Mouse (Mus musculus) hindbrain, embryonic 14.5 days (tissue): ENCODE data around the gene 3110082J24Rik. TPM values are rescaled to one million over a fixed set of nuclear protein-coding genes. Genes with fewer than 3 reads are reported as not detected.

Source experiments
- ATAC-seq: fragments of 200-750 bp; cut with Nextera tagmentation; 2 replicates; pipeline ENCODE4 v1.8.0; 2017; ENCODE audit warnings: moderate number of reproducible peaks, mild to moderate bottlenecking, moderate TSS enrichment, moderate library complexity; ENCODE audit not compliant: low FRiP score
- DNase-seq: peaks from one replicate; pipeline ENCODE4 v3.0.0-alpha.2; 2015; ENCODE audit warnings: low spot score
- H3K27ac ChIP-seq: fragments of 300-500 bp; sonication (generic); 2 replicates; pipeline ENCODE4 v1.5.1; 2014; ENCODE audit warnings: mild to moderate bottlenecking, moderate library complexity
- H3K27me3 ChIP-seq: fragments of 300-500 bp; sonication (generic); 2 replicates; pipeline ENCODE4 v1.6.1; 2014; ENCODE audit warnings: mild to moderate bottlenecking, low read length, mixed read lengths; ENCODE audit not compliant: control insufficient read depth, insufficient read depth
- H3K36me3 ChIP-seq: fragments of 300-500 bp; sonication (generic); replicated peaks from 2 replicates; pipeline ENCODE4 v1.6.1; 2014; ENCODE audit not compliant: control insufficient read depth, insufficient read depth
- H3K4me1 ChIP-seq: fragments of 300-500 bp; sonication (generic); replicated peaks from 2 replicates; pipeline ENCODE4 v1.6.1; 2014; ENCODE audit warnings: antibody characterized with exemption, low read length, mixed read lengths; ENCODE audit not compliant: control insufficient read depth, insufficient read depth
- H3K4me2 ChIP-seq: fragments of 300-500 bp; sonication (generic); replicated peaks from 2 replicates; pipeline ENCODE4 v1.6.1; 2014; ENCODE audit warnings: mild to moderate bottlenecking, moderate library complexity
- H3K4me3 ChIP-seq: fragments of 300-500 bp; sonication (generic); replicated peaks from 2 replicates; pipeline ENCODE4 v1.5.1; 2014; ENCODE audit warnings: mild to moderate bottlenecking, low read length
- H3K9ac ChIP-seq: fragments of 300-500 bp; sonication (generic); 2 replicates; pipeline ENCODE4 v1.6.1; 2014
- H3K9me3 ChIP-seq: fragments of 300-500 bp; sonication (generic); 2 replicates; pipeline ENCODE4 v1.6.1; 2016; ENCODE audit warnings: low read length; ENCODE audit not compliant: control insufficient read depth
- WGBS: fragments of 180-500 bp; shearing (Covaris S2); extraction: QIAGEN DNeasy Blood & Tissue Kit; methylation state at CpG from one replicate; pipeline ENCODE4 v1.1.7; 2014; 5-methylcytosine and 5-hydroxymethylcytosine counted together
- polyA plus RNA-seq: library from polyadenylated mRNA; unstranded; fragments of >200 nt; fragmentation: Nextera tagmentation; extraction: Ambion mirVana; gene quantifications from 2 replicates; pipeline ENCODE4 v1.2.1, GENCODE M21; 2014

Gene 3110082J24Rik
- polyA plus RNA-seq, 1 experiment from 2014 or later: 5.2 TPM

DNA sequence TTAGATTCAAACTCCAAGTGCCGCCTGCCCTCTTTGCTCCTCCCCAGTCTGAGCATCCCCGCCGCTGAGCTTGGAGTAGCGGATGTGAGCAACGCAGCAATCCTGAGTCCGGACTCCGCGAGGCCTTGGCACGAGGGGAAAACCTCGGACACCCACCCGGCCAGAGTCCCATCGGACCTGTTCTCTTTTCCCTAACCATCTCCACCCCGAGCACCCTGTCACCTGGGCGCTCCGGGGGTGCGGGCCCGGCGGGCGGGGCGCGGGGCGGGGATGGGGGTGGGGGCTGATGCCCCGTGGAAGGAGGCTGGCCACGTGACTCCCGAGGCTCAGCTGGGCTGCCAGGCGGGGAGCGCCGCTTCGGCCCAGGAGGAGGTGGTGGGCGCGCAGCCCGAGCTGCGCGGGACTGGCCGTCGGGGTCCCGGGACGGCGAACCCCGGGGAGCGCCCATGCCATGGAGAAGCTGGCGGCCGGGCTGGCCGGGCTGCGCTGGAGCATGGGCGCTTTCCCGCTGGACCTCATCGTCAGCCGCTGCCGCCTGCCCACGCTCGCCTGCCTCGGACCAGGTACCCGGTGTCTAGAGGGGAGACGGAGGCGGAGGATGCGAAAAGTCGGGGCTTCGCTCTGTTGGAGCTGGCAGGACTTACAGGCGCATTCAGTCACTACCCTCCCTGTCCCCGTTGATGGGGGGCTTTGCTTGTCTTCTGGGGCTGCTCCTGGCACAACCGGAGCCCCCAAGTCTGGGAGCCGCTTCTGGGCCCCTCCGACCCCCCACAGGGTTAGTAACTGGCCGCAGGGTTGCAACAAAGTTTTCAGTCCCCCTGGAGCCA is 832 bp downstream of the 3110082J24Rik start, which contains the start of gene Garem2:
Gene Garem2, plus strand, starts transcription at position 321 of the 827 bp plus-strand sequence.
- peak within 1 kb of the TSS; percentile 70 for H3K4me3 ChIP-seq
- DNase-seq (peak; percentile 52), ATAC-seq (peak; percentile 38; the same call in 1 of the 2 replicates)
- H3K9ac ChIP-seq: peak within 1 kb of the TSS; percentile 84
- peak within 1 kb of the TSS; percentile 97 for H3K4me2 ChIP-seq
- peak within 1 kb of the TSS; percentile 84 for H3K27ac ChIP-seq
- peaks cover 28% of the 10 kb centered on the region for H3K4me1 ChIP-seq
- WGBS: under 1% methylated on average over 55 of the region's 65 CpGs
- H3K36me3 ChIP-seq: no peaks in the 10 kb centered on the region
- no peaks in the 10 kb centered on the region for H3K9me3 ChIP-seq
- no peaks in the 10 kb centered on the region for H3K27me3 ChIP-seq

DNA sequence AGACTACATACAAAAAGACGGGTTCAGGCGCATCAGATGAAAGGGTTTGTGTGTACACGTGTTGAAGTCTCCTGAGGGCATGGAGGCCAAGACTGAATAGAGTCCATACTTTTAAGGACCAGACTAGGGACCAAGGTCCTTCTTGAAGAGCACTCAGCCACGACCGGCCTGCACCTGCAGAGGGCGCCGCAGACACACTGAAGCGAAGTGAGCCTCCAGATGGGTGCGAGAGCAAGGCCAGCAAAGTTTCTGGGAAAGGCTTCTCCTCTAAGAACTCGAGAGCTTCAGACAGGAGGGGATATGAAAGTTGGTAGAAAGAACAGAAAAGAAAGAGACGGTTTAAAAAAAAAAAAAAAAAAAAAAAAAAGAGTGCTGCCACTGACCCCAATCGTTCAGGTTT is 1.5 kb downstream of the 3110082J24Rik start:
- DNase-seq (peak; percentile 68), ATAC-seq (no peak)
- Histone ChIP-seq H3K9ac (no peak overlapping the region), H3K4me1 (peaks cover 26% of the 10 kb centered on the region), H3K27me3 (no peaks in the 10 kb centered on the region), H3K27ac (no peak overlapping the region), H3K4me3 (peak overlapping the region; percentile 70), H3K4me2 (peak overlapping the region; percentile 97), H3K36me3 (no peaks in the 10 kb centered on the region), H3K9me3 (no peaks in the 10 kb centered on the region)
- WGBS: 1% methylated on average over 12 of the region's 12 CpGs

DNA sequence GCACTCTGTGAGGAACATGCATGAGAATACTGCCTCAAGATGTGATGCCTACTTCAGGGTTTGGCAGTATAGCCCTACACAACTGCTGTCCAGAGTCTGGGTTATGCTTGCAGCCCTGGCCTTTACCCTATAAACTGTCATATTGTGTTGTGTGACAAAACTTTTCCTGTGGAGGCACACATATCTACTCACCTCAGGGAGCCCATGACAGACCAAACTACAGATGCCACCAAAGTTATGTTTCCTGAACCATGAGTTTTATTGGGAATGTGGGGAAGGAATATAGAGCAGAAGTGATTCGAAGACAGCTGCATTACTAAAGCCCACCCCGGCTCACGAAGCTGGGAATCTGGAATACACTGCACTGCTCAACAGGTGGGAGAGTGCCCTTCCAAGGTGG is 2.5 kb downstream of the 3110082J24Rik start:
- no peaks in the 10 kb centered on the region for H3K36me3 ChIP-seq
- peaks cover 26% of the 10 kb centered on the region for H3K4me1 ChIP-seq
- H3K4me3 ChIP-seq: no peak overlapping the region
- no peak overlapping the region for H3K27ac ChIP-seq
- H3K27me3 ChIP-seq: no peaks in the 10 kb centered on the region
- ATAC-seq (no peak), DNase-seq (no peak)
- H3K4me2 ChIP-seq: no peak overlapping the region
- WGBS: 86% methylated on average over 3 of the region's 3 CpGs
- H3K9me3 ChIP-seq: no peaks in the 10 kb centered on the region
- H3K9ac ChIP-seq: no peak overlapping the region

DNA sequence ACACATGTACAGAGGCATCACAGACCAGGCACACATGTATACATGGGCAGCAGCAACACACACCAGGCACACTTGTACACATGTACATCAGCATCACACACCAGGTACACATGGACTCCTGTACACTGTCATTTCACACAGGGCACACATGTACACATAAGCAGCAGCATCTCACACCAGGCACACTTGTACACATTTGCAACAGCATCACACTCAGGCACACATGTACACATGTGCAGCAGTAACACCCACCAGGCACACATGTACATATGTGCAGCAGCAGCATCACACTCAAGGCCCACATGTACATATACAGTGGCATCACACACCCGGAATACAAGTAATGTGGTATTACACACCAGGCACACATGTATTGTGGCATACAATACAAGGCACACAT is 7.6 kb downstream of the 3110082J24Rik start:
- H3K9ac ChIP-seq: no peak overlapping the region
- WGBS: 98% methylated on average over 1 of the region's 1 CpGs
- ATAC-seq (no peak), DNase-seq (no peak)
- no peaks in the 10 kb centered on the region for H3K9me3 ChIP-seq
- H3K27ac ChIP-seq: no peak overlapping the region
- H3K4me3 ChIP-seq: no peak overlapping the region
- H3K4me1 ChIP-seq: no peaks in the 10 kb centered on the region
- H3K36me3 ChIP-seq: no peaks in the 10 kb centered on the region
- no peak overlapping the region for H3K4me2 ChIP-seq
- H3K27me3 ChIP-seq: no peaks in the 10 kb centered on the region

DNA sequence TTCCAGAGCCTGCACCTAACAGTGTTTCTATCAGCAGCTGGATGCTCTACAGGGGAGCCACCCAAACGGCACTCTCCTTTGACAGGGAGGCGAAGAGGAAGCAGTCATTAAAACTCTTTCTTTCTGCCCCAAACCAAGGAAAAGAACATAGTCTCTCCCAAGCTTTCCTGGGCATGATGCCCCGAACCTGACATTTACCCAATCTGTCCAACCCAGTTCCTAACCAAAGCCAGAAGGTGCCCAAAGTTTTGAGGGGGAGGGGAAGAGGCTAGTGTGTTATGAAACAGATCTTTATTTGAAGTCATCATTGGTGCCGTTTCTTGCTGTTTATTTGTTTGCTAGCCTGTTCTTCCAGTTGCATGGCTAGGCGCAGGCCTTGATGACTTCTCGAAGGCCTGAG is 10.2 kb downstream of the 3110082J24Rik start:
- Histone ChIP-seq H3K9ac (no peak overlapping the region), H3K27me3 (no peaks in the 10 kb centered on the region), H3K36me3 (no peaks in the 10 kb centered on the region), H3K27ac (no peak overlapping the region), H3K9me3 (no peaks in the 10 kb centered on the region), H3K4me1 (no peaks in the 10 kb centered on the region), H3K4me2 (no peak overlapping the region), H3K4me3 (no peak overlapping the region)
- no peak for DNase-seq
- WGBS: 82% methylated on average over 6 of the region's 6 CpGs
- no peak for ATAC-seq

- no peak overlapping the region for H3K4me2 ChIP-seq
- H3K36me3 ChIP-seq: no peaks in the 10 kb centered on the region
- no peak for ATAC-seq
- H3K4me3 ChIP-seq: no peak overlapping the region
- no peak for DNase-seq
- H3K4me1 ChIP-seq: no peaks in the 10 kb centered on the region
- H3K9me3 ChIP-seq: no peaks in the 10 kb centered on the region
- WGBS: 68% methylated on average over 2 of the region's 2 CpGs
- no peak overlapping the region for H3K27ac ChIP-seq
- H3K9ac ChIP-seq: no peak overlapping the region
- no peaks in the 10 kb centered on the region for H3K27me3 ChIP-seq
Measured at GRCm38 (mm10) chr5:30094399-30094798, 11.5 kb downstream of the 3110082J24Rik start.

DNA sequence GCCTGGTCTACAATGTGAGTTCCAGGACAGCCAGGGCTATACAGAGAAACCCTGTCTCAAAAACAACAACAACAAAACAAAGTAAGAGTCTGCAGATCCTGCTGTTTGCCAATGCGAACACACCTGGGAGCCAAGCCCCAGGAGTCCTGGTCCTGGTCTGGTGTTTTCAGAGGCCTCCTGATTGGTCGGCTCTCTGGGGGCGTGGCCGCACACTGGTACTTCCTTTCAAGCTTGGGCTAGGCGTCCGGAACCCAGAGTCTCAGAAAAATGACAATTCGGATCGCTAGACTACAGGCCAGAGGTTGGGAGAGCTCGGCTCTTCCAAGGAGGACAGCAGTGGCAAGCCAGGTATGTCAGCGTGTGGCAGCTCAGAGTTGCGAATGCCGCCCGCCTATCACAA is 13.2 kb downstream of the 3110082J24Rik start:
- Histone ChIP-seq H3K9me3 (no peaks in the 10 kb centered on the region), H3K4me3 (no peak overlapping the region), H3K36me3 (no peaks in the 10 kb centered on the region), H3K9ac (no peak overlapping the region), H3K4me1 (no peaks in the 10 kb centered on the region), H3K4me2 (no peak overlapping the region), H3K27me3 (no peaks in the 10 kb centered on the region), H3K27ac (no peak overlapping the region)
- DNase-seq (no peak), ATAC-seq (no peak)
- WGBS: 67% methylated on average over 13 of the region's 13 CpGs

DNA sequence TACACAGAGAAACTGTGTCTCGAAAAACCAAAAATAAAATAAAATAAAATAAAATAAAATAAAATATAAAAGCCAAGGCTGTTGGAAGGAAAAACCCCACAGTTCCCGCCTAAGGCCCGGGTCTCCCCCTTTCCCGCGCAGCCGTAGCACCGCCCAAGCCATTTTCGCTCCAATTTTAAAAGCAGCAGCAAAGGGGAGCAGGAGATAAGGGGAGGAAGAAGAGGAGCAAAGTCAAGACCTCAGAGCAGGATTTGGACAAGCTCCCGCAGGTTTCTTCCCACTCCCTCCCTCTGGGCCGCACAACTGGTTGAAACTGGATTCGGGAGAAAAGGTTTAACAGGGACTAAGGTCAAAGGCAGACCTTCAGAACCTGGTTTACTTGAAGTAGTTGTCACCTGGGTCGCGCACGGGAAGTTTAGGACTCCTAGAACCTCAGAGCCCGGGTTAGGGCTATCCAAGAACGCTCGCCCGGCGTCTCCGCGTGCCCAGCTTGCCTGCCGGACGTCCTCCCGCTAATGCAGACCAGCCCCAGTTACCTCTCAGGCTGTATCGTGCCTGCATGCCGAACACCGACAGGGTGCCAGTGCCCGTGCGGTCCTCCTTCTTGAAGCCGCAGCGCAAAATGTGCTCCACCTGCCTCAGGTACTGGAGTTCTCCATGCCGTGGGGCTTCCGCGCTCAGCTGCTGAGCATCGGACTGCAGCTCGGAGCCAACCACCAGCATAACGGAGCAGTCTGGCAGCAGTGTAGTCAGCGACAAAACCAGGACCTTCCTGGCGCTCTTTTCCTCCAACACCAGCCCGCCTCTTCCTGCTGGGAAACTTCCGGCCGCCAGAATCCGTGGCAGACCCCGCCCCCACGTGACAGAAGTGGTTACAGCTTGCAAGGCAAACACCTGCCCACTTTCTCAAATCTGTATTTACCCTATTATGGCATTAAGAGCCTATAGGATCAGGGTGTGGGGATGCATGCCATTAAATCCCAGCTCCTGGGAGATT is 32.8 kb downstream of the 3110082J24Rik start, which contains the start of gene Tyms:
Gene Tyms, minus strand, starts transcription at position 793 of the 997 bp plus-strand sequence.
- 2% methylated on average over 45 of the region's 45 CpGs for WGBS
- H3K9ac ChIP-seq: peak within 1 kb of the TSS; percentile 73
- peak within 1 kb of the TSS; percentile 60 for H3K4me3 ChIP-seq
- H3K27ac ChIP-seq: peak within 1 kb of the TSS; percentile 75
- H3K27me3 ChIP-seq: no peaks in the 10 kb centered on the region
- peak within 1 kb of the TSS; percentile 93 for H3K4me2 ChIP-seq
- no peaks in the 10 kb centered on the region for H3K9me3 ChIP-seq
- peak; percentile 81 for DNase-seq
- H3K4me1 ChIP-seq: peaks cover 6% of the 10 kb centered on the region; the same call in 1 of the 2 replicates
- ATAC-seq: peak; percentile 92
- peaks cover 28% of the 10 kb centered on the region for H3K36me3 ChIP-seq

DNA sequence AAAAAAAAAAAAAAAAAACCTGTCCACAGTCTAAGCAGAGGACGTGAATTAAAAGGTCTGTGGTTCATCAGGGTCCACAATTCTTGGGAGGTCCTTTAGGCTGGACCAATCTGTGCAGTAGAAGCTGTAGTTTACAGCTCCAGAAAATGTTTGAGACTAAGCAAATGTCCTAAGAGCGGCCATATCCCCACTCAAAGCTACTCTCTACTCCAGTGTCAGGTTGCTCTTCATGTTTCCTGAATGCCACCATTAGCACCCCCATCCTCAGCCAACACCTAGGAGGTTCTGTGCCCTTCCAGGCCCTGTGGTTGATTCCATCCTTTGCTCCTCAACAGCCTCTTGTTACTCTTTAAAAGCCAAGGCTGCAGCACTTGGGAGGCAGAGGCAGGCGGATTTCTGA is 33.5 kb downstream of the 3110082J24Rik start:
- Histone ChIP-seq H3K9ac (peak overlapping the region; percentile 73), H3K36me3 (peaks cover 35% of the 10 kb centered on the region), H3K4me3 (peak overlapping the region; percentile 60), H3K27ac (no peak overlapping the region), H3K27me3 (no peaks in the 10 kb centered on the region), H3K4me1 (peaks cover 6% of the 10 kb centered on the region; the same call in 1 of the 2 replicates), H3K9me3 (no peaks in the 10 kb centered on the region), H3K4me2 (peak overlapping the region; percentile 93)
- WGBS: 55% methylated on average over 3 of the region's 3 CpGs
- no peak for DNase-seq
- no peak for ATAC-seq
